Comparison of ENCODE assay signal across 10 mouse cellular contexts in the genomic region with DNA sequence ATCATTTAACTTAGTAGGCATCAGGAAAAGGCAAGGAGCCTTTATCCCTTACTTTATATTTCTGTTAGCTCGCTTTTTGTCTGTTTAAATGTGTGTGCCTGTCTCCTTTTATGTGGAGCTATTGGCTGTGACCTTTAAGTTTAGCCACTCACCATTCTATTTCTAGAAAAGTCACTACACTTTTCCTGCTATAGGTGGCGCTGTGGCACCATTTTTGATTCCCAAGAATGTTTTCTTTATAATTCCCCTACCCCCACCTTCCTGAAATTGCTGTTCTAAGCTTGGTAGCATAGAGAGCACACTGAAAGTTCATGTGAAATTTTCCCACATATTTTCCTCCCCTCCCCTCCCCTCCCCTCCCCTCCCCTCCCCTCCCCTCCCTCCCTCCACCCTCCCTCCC. TPM values are rescaled to one million over a fixed set of nuclear protein-coding genes. Genes with fewer than 3 reads are reported as not detected.
DNase-seq lines count a peak whose midpoint lies in the region; ATAC-seq and TF ChIP-seq lines count a peak whose summit lies in the region.
"Had no signal": no experiment of that assay in that cellular context is flagged by ENCODE, and none has a peak within 500 bp of the region (broad histone marks: within the 10 kb centered on the region; RNA-seq: fewer than 3 reads in every experiment).

No protein-coding gene starts in this region.

- no peak overlapping the region for H3K27ac ChIP-seq in intestine, postnatal 0 days (ENCODE audit: low read depth, low read length)
- H3K27ac ChIP-seq in intestine, embryonic 15.5 days = no peak overlapping the region
- H3K27ac ChIP-seq in embryonic facial prominence, embryonic 14.5 days (replicated peaks; ENCODE audit: low read depth, low read length) = no peak overlapping the region
- H3K27ac ChIP-seq: embryonic facial prominence, embryonic 13.5 days; limb, embryonic 15.5 days had no signal

- peak; percentile 71 for TF ChIP-seq CTCF in intestine, postnatal 0 days (IDR thresholded peaks at IDR 0.05; ENCODE audit: low read depth)
- peak; percentile 78 for TF ChIP-seq CTCF in E14TG2a.4 (conservative IDR thresholded peaks at IDR 0.05; ENCODE audit: low read length)

- H3K27me3 ChIP-seq in intestine, postnatal 0 days (replicated peaks; ENCODE audit: control insufficient read depth, insufficient read depth, low read length) = no peaks in the 10 kb centered on the region
- H3K27me3 ChIP-seq in intestine, embryonic 15.5 days (replicated peaks) = no peaks in the 10 kb centered on the region
- H3K27me3 ChIP-seq in E14TG2a.4 (ENCODE audit: insufficient read depth, low read length) = no peaks in the 10 kb centered on the region
- no peaks in the 10 kb centered on the region for H3K27me3 ChIP-seq in embryonic facial prominence, embryonic 14.5 days (replicated peaks; ENCODE audit: control insufficient read depth, insufficient read depth, low read length)
- H3K27me3 ChIP-seq: embryonic facial prominence, embryonic 13.5 days; limb, embryonic 15.5 days had no signal

- no peak for ATAC-seq in intestine, postnatal 0 days
- no peak for ATAC-seq in intestine, embryonic 15.5 days
- ATAC-seq in embryonic facial prominence, embryonic 14.5 days (ENCODE audit: low read depth) = no peak
- ATAC-seq in megakaryocyte progenitor cell, adult 5-6 weeks (replicated peaks; ENCODE audit: poor library complexity) = peak; percentile 73

- WGBS in intestine, postnatal 0 days = 26% methylated on average over 2 of the region's 2 CpGs
- WGBS in intestine, embryonic 15.5 days = 27% methylated on average over 2 of the region's 2 CpGs
- 17% methylated on average over 2 of the region's 2 CpGs for WGBS in embryonic facial prominence, embryonic 14.5 days

- no peaks in the 10 kb centered on the region for H3K9me3 ChIP-seq in intestine, postnatal 0 days (ENCODE audit: control insufficient read depth)
- H3K9me3 ChIP-seq in intestine, embryonic 15.5 days = no peaks in the 10 kb centered on the region
- H3K9me3 ChIP-seq in E14TG2a.4 (ENCODE audit: low read length) = no peaks in the 10 kb centered on the region
- no peaks in the 10 kb centered on the region for H3K9me3 ChIP-seq in embryonic facial prominence, embryonic 14.5 days (ENCODE audit: control insufficient read depth, low read length)
- H3K9me3 ChIP-seq: embryonic facial prominence, embryonic 13.5 days; limb, embryonic 15.5 days had no signal

- H3K36me3 ChIP-seq in intestine, postnatal 0 days (ENCODE audit: control insufficient read depth, insufficient read depth) = peaks cover 40% of the 10 kb centered on the region
- peaks cover 14% of the 10 kb centered on the region for H3K36me3 ChIP-seq in intestine, embryonic 15.5 days
- peaks cover 63% of the 10 kb centered on the region for H3K36me3 ChIP-seq in E14TG2a.4 (ENCODE audit: insufficient read depth, low read length)
- peaks cover 62% of the 10 kb centered on the region for H3K36me3 ChIP-seq in embryonic facial prominence, embryonic 14.5 days (ENCODE audit: control insufficient read depth, insufficient read depth, low read length)

- no peak overlapping the region for H3K4me3 ChIP-seq in intestine, postnatal 0 days (ENCODE audit: low read depth, low read length)
- no peak overlapping the region for H3K4me3 ChIP-seq in intestine, embryonic 15.5 days (replicated peaks)
- H3K4me3 ChIP-seq in E14TG2a.4 (replicated peaks; ENCODE audit: low read length) = no peak overlapping the region
- no peak overlapping the region for H3K4me3 ChIP-seq in embryonic facial prominence, embryonic 14.5 days (ENCODE audit: low read depth, low read length)
- H3K4me3 ChIP-seq: embryonic facial prominence, embryonic 13.5 days; limb, embryonic 15.5 days had no signal

- no peaks in the 10 kb centered on the region for H3K4me1 ChIP-seq in intestine, postnatal 0 days (replicated peaks; ENCODE audit: control insufficient read depth, insufficient read depth, low read length)
- no peaks in the 10 kb centered on the region for H3K4me1 ChIP-seq in intestine, embryonic 15.5 days (replicated peaks)
- H3K4me1 ChIP-seq in E14TG2a.4 (replicated peaks; ENCODE audit: low read depth, low read length) = peaks cover 6% of the 10 kb centered on the region; the same call in 1 of the 2 replicates
- H3K4me1 ChIP-seq in embryonic facial prominence, embryonic 14.5 days (ENCODE audit: control insufficient read depth, insufficient read depth, low read length) = no peaks in the 10 kb centered on the region
- H3K4me1 ChIP-seq: embryonic facial prominence, embryonic 13.5 days; limb, embryonic 15.5 days had no signal

- DNase-seq in adrenal gland, postnatal 10 days = peak; percentile 73
- peak; percentile 74 for DNase-seq in embryonic facial prominence, embryonic 14.5 days (ENCODE audit: low spot score)
- DNase-seq in kidney, postnatal 14 days = peak; percentile 69
- no peak for DNase-seq in ovary, postnatal 36 days (ENCODE audit: low spot score)

- no peak overlapping the region for H3K4me2 ChIP-seq in intestine, postnatal 0 days (replicated peaks; ENCODE audit: low read depth)
- no peak overlapping the region for H3K4me2 ChIP-seq in intestine, embryonic 15.5 days (replicated peaks)
- H3K4me2 ChIP-seq in embryonic facial prominence, embryonic 14.5 days (ENCODE audit: low read depth, low read length) = no peak overlapping the region
- H3K4me2 ChIP-seq: embryonic facial prominence, embryonic 13.5 days; limb, embryonic 15.5 days had no signal

- H3K9ac ChIP-seq in intestine, postnatal 0 days (ENCODE audit: low read depth, low read length) = no peak overlapping the region
- no peak overlapping the region for H3K9ac ChIP-seq in intestine, embryonic 15.5 days
- no peak overlapping the region for H3K9ac ChIP-seq in embryonic facial prominence, embryonic 14.5 days (ENCODE audit: low read depth, low read length)
- H3K9ac ChIP-seq: embryonic facial prominence, embryonic 13.5 days; limb, embryonic 15.5 days had no signal

RNA-seq across cellular contexts. Expression of gene Mrc2, which starts 22.3 kb away (rescaled TPM):
- polyA plus RNA-seq in intestine, postnatal 0 days (2015; fragmentation: Nextera tagmentation; extraction: Ambion mirVana) = 1.7 TPM in 2 replicates
- 9.1 and 9.9 TPM in 2 replicates for polyA plus RNA-seq in intestine, embryonic 15.5 days (2015; fragmentation: Nextera tagmentation; extraction: Ambion mirVana)
- 10 to 100 TPM; 27.6 to 28.0 TPM for total RNA-seq in adrenal gland, postnatal 10 days (2021)
- polyA plus RNA-seq in embryonic facial prominence, embryonic 14.5 days (2014; fragmentation: Nextera tagmentation; extraction: Ambion mirVana) = 23.9 and 27.3 TPM in 2 replicates
- not detected in 2 replicates for total RNA-seq in megakaryocyte progenitor cell, adult 5-6 weeks (2015)
- 0.41 TPM in 1 of 2 replicates, not detected in the other for total RNA-seq in megakaryocyte progenitor cell, adult 5-6 weeks (2017)
